Mouse (Mus musculus): Measurements from ENCODE around the gene Pias1.

DNA sequence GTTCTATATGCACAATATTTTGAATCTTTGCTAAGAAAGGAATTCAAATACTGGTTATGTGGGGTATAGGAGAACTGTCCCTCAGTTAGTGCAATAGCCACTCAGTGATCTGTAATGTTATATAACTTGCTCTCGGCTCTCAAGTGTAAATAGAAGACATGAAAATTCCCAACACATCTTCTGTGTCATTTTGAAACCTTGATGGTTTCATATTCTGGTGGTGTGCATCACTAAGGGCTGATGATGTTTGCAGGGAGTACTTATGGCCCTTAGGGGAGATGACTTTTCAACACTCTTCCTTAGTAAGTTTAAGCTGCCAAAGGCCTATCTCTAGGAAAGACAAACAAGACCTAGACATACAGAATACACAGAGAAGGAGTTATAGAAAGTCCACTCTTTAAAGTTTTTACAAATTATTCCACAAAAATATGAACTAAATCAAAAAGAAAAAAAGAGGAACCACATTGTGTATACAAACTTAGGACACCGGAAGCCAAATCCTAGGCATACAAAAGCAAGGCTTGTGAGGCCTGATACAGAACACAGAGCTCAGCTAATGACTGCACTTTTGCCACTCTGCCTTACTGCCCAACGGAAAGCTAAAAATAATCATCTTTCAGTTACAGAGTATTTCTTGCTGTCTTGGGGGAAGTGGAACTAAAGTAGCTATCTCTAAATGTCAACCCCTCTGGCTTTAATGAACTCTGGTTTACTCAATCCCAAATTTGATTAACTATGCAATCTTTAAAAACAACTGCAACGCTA is 55.0 kb downstream of the Pias1 start:
- TF ChIP-seq CTCF (conservative IDR thresholded peaks at IDR 0.05; ENCODE audit: low read length) (no peak), POU5F1 (IDR thresholded peaks at IDR 0.05; ENCODE audit: borderline replicate concordance, low read length) (no peak), NANOG (IDR thresholded peaks at IDR 0.05; ENCODE audit: borderline replicate concordance, low read length) (no peak)

Measured in E14TG2a.4 (cell line).